Mouse (Mus musculus): ENCODE data around the gene Hist1h2ai.
A peak's percentile ranks its signal among the peaks of the same experiment; 100 is the strongest.

GRCm38 (mm10) chr13:21733466-21733865 lies 17.2 kb downstream of the Hist1h2ai start:
- TF ChIP-seq CTCF (IDR thresholded peaks at IDR 0.05; ENCODE audit: low read depth), result peak; percentile 40
- TF ChIP-seq EP300 (IDR thresholded peaks at IDR 0.05; ENCODE audit: low read depth), result no peak
